Mouse (Mus musculus): ENCODE results near the gene Itgb3bp.

Itgb3bp gene

DNA sequence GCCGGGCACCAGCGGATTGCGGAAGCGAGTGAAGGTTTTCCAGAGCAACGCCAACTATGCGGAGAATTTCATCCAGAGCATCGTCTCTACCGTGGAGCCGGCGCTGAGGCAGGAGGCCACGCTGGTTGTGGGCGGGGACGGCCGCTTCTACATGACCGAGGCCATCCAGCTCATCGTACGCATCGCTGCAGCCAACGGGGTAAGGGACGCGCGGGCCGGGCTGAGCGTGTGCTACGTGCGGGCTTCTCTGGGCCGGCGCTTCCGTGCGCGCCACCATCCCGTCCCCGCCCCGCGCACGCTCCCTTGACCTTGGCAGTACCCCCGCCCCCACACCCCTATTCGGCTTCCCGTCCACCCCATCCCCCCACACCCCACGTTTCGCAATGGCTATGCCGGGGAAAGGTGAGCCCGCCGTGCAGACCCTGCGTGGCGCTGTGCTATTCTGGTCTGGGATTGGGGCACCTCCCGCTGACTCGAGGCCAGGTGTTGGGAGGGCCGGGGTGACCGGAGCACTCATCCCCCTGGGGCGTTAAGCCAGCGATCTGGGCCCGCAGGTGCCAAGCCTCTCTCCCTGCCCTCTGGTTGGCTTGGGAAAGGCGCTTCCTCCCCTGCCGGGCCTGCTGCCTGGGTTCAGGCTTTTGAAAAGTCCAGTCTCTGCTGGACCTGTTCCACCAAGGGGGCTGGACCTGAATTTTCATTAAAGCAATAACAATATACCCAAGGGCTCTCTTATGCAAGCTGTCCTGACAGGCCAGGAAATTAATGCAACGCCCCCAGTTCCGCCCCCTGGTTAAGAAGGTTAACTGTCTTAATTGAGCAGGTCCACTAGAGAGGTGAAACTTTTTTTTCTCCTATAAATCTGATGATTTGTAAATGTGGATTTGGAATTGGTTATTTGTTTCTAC is at the start of gene Itgb3bp:
Gene Itgb3bp (minus strand): TSS at position 201 of the 905 bp plus-strand sequence.
- peak; percentile 88 for DNase-seq

DNA sequence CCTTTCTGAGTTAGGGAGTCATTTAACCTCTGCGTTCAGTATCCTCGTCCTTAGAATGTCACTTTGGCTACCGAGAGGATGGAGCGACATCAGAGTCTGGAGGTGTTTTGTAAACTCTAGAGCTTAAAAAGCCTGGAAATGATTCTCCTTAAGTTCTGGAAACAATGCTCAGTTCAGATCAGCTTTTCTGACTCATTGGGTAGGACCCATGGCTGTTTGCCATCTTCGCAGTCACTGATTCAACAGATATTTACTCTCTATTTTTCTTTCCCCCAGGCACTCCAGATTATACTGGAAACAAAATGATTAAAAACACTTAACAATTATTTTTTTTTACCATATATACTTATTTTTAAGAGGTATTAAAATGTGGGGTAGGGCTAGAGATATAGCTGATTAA is 49.7 kb upstream of the Itgb3bp start:
- DNase-seq: no peak

DNA sequence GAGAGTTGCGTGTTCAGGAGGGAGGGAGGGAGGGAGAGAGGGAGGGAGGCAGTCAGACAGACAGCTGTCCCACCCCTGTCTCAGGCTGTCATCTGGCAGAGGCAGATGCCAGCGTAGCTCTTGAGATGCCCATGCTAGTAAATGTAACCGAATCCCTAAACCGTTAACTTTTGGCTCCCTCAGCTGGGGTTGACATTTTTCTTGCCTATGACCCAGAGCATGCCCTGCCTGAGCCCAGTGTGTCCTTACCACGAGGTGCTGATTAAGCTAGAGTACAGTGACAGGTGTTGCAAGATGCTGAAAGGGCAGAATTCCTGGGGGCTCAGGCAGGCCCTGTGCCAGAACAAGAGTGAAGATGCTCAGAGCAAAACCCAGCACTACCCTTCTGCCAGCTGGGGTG is 44.8 kb upstream of the Itgb3bp start:
- peak; percentile 7 for DNase-seq

DNA sequence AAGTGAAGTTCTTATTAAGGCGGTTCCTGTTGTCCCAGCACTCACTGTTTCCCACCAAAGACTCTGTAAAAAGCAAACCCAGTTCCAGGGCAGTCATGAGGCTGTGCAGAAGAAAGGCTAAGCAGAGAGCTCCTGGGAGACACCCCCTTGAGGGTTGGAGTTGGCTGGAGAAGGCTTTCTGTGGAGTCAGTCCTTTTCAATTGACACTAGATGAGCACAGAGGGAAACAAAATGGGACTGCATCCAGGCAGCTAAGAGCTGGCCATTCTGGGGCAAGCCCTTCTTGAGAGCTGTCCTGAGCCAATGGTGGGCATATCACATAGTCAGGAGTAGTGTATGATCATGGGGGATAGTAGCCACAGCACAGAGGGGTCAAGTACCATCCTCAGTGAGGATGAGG is 44.3 kb upstream of the Itgb3bp start:
- DNase-seq: peak; percentile 31

DNA sequence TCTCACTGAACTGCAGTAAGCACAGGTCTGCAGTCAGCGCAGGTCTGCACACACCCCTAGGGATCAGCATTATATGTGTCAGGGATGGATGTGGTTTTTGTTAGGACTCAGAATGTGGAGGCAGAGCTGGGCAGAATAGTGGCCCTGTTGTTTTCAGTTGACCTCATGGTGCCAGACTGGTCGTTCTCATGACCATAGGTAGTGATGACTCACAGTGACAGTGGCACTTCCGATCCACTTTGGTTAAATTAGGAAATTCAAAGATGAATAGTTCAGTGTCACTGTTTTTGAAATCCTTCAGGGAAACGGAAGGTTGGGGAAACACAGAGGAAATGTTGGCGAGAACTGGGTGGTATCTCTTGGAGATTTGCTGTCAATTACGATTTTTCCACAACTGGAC is 43.3 kb upstream of the Itgb3bp start:
- no peak for DNase-seq

DNA sequence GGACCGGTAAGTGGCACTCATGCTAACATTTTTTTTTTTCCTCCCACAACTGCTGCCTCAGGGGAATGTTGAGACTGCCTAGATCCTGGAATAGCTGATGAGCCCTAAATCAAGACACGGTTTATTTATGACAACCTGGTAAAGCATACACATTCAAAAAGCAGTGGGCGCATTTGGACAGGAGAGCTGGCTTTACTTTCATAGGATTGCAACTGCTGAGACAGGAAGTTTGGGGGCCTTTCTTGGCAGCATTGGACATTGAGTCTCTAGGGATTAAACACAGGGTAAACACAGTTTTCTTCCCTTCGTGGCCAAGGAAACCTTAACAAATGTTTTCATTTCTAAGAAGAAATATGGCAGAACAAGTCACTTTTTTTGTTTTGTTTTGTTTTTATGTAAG is 40.5 kb upstream of the Itgb3bp start:
- no peak for DNase-seq

DNA sequence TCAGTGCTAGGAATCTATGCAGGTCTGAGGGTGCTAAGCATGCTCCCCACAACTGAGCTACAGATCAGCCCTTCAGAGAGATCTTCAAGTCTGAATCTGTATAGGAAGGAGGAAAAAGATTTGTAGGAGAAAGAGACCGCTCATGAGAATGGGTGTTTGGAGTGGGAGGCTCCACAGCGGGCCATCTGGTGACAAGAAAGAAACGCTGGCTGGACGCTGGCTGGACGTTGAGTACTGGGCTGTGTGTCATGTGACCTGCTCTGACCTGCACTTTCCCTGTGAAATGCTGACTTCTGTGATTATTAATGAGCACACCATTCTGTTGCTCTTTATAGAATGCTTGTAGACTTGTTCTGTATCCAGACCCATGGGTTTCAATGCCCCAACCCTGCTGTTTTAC is 39.7 kb upstream of the Itgb3bp start:
- DNase-seq: no peak

DNA sequence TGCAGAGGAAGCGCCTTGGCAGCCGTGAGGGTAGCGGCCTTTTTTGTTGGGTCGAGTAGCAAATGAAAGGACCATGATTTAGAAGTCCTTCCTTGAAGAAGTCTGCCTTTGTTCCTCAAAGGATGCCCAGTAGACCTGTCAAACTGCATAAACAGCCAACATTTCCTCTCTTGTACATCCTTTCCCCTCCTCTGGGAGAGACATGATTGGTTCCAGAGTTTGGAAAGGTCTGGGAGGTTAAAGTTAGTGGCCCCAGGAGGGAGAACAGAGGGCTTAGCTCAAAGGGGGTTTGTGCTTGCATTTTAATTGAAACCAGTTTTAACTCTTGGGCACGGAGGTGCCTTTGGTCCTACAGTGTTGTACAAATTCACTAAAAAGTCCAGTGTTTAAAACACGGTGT is 36.9 kb upstream of the Itgb3bp start:
- DNase-seq: no peak

DNA sequence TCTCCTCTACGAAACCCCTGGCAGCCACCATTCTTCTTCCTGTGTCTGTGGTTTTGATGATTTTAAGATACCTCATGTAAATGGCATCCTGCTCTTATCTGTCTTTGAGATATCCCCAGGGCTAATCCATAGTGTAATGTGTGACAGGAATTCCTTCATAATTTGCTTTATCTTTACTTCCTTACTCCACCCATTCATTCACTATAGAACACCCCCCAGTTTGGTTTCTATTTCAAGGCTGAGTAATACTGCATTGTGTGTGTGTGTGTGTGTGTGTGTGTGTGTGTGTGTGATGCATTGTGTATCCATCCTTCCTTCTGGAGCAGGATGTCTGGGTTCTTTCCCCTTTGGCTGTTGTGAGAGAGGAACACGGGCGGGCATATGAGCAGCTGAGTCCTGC is 29.7 kb upstream of the Itgb3bp start:
- DNase-seq: no peak

DNA sequence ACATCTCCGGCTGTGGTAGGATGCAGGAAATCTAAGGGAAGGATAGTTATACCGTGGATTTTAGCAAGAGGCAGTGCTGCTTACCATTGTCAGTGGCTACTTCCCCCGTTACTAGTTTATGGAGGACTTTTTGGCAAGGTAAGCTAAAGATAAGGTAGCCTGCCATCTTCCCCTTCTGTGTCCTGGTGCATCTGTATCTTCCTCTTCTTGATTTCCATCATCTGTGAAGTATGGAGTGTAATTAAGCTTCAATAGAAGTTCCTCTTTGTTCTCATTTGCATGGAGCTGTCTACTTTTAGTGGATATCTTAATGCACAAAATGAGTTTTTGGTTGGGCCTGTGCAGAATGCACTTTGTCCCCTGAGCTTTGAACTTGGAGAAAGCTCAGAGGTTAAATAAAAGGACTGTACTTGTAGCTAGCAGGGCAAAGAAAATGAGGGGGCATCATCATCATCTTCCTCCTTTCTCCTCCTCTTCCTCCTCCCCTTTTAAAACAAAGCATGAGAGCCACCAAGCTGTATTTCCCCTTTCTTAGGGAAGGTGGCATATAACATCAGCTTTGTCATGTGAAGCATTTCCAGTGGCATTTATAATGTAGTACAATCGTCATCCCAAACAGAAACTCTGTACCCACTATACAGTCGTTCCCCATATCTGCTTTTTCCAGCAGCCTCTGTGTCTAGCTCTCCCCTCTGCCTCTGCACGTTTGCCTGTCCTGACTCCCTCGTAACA is 28.6 kb upstream of the Itgb3bp start:
- DNase-seq: no peak

DNA sequence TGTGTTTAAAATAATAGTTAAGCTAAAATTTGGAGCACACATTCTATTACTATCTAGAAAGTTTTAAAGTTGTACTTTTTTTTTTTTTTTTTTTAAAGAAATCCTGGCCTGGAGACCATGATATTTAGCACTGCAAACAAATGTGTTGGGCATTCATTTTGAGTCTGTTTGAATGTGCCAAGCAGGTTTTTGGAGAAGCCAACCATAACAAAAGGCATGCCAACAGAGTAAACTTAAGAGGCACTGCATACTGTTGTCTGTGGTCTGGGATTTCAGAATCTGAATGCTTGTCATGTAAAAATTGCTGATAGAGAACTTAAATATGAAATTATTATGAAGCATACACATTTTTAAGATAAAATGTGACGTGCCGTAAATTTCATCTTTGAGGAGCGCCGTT is 27.6 kb upstream of the Itgb3bp start:
- no peak for DNase-seq

DNA sequence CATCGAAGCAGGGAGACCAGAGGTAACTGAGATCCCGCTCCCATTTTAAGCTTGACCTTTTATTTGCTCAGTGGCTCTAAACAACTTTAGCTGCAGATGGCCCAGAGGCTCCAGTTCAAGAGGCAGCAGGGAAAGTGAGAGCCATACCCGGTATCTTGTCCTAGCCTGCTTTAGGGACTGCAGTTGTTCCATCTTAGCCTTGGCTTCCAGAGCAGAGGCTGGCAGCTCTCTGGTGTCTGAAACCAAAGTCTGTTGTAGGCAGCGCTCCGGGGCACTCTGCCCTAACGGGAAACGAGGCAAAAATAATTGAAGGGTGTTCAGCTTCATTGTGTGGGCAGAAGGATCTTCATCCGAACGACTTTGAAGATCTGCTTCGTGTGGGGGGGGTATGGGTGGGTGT is 25.8 kb upstream of the Itgb3bp start:
- DNase-seq: no peak

DNA sequence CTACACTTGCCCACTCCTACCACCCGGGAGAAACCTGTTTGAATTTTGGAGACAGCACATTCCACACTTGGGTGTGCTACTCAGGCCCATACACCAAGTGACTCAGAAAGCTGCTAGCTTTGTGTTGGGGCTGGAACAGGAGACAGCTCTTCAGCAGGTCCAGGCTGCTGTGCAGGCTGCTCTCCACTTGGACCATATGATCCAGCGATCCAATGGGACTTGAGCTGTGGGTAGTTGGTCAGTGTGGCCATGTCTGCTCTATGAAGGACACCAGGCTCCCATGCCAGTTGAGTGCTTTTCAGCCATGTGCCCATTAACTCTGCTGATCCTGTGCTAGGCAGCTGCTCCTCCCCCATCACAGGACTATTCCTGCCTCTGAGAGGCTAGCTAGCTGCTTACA is 24.3 kb upstream of the Itgb3bp start:
- no peak for DNase-seq

DNA sequence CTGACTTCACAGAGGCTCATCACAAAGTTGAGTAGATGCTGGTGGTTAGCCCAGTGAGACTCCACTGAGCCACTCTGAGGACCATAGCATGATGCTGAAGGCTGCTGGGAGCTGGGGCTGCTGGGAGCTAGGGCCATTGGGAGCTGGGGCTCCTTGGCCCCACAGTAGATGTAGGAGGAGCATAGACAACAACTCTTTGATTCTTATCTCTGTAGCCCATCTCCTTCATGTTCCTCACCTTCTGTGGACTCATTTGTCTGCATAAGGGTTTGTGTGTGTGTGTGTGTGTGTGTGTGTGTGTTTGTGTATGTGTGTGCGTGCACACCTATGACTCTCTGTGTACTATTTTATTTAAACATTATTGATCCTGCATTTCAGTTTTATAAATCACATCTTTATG is 18.3 kb upstream of the Itgb3bp start:
- DNase-seq: no peak

DNA sequence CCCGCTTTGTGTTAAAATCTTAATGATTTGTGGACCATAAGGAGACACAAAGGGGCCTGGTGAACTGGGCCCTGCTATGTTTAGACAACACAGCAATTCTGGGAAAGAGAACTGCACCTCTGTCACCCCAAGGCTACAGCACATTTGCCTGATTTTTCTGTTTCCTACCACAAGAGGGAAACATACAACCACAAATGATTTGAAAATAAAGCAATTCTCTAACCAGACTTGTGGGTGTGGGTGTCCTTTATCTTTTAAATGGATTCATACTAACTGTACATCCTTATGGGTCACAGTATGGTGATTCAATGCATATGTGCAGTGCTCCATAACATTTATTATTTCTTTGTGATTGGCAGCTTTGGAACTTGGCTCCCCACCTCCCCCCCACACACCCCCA is 17.6 kb upstream of the Itgb3bp start:
- DNase-seq: no peak

DNA sequence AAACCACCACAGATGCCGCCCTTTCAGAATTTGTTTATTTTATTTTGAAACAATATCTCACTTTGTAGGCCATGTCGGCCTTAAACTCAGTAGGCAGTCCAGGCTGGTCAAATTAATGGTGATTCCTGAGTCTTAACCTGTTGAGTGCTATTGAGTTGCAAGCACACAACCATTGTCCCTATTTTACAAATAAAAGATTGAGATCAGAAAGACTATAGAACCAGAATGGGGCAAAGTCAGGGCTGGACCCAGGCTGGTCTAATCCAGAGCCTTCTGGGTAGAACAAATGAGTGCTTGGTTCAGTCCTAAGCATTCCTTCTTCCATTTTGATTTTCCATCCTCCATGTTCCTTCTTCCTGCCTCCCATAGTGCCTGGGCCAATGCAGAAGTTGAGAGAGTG is 16.9 kb upstream of the Itgb3bp start:
- DNase-seq: no peak

DNA sequence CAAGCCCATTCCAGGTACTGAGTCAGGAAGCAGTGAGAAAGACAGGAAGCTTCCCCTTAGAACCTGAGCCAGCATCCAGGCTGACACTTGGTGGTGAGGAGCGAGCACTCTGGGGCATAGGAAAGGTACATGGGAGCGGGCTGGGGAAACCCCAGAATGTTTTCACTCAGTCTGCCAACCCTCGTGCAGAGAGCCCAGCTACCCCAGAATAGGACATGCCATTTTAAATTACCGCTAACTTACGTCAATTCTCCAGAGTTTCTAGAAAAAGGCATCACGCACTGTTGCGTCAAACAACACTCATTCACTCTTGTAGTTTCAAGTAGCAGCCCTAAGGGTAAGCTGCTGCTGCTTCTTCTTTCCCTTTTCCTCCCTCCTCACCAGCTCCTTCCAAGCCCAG is 15.4 kb upstream of the Itgb3bp start:
- no peak for DNase-seq

DNA sequence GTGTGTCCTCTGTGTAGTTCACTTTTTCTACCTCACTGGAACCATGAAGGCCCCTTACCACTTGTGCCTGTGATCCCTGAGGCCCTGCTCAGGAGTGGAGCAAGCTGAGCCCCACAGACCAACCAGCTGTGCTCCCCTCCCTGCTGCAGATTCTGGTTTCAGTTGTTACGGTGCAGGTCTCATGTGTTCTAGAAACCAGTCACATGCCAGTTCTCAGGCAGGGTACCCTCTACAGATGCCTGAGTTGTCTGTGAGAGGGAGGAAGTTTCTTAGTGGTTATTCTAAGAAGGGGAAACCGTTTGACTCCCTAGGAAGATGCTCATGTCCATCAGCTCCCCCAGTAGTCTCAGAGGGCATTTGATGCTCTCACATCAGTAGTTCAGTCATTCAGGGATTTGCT is 15.0 kb upstream of the Itgb3bp start:
- no peak for DNase-seq

DNA sequence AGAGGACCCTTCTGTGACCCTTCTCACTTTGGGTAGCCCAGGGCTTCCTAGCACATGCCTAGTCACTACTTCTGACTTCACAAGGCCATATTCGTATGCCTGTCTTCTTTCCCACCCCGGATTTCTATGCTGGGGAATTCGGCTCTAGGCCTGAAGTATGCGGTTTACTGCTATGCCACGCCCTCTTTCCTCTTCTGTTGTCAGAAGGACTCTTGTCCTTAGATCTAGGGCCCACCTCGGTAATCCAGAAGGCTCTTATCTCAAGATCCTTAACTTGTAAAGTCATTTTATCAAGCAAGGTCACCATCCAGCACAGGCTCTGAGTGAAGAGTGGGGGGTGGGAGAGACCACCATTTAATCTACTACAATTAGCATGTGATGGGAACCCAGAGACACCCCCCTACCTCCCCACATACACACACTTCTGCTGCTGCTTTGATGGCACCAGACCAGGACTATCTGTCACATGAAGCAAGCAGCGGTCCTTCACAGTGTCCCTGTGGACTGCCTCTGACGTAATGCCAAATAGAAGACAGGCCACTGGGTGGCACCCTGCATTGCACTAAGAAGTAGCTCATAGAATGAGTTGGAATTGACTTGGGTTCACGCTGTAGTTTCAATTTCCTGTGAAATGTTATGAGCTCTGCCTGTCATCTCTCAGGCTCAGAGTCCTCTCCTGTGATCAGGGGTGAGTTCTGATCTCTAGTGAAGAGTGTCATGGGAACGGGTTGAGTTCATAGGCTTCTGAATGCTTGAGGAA is 12.2 kb upstream of the Itgb3bp start:
- DNase-seq: no peak

DNA sequence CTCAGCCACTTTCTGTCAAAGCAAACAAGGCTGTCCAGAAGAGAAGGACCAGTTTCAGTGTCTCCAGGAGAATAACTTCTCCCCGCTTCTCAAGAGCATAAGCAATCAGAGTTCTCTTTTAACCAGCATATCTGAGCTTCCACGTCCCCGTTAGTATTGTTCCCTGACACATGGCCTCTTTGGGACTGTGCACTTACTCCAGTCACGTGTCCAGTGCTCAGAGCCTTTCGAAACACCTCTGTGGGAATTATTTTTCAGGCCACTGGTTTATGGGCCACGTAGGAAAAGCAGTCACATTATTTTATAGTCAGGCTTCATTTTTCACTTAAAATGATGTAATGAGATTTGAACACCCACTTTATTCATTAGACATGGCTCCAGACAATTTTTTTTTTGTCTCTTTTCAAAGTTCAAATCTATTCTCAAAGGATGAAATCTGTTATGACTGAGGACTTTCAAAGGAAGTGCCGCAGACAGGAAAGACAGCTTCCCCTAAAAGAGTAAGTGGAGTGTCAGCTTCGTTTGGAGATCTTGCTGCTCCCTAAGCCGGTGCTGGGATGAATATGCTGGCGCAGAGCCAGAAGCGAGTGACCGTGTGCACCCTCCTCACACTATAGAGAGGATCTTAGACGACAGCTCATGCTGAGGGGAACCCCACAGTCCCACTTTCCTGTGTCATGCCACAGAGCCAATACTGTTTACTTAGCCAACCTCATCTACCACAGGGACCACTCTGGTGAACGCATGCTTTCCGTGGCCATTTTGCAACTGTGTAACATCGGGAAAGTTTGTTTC is 10.3 kb upstream of the Itgb3bp start:
- DNase-seq: no peak

DNA sequence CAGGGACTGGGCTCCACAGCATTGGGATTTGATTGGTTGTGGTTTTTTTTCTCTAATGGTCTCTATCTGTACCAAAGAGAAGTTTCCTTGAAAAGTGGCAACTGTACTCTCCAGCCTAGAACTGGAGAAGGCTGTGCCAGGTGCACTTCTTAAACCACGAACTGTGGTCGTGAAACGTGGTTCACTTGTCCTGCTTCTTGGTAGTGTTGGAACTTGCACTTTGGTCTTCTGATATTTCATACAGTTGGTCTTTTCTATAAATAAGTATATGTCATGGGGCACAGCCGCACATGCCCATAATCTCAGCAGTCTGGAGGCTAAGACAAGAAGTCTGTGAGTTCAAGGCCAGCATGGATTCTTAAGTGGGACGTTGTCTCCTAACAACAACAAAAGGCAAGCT is 6.7 kb upstream of the Itgb3bp start:
- DNase-seq: no peak

DNA sequence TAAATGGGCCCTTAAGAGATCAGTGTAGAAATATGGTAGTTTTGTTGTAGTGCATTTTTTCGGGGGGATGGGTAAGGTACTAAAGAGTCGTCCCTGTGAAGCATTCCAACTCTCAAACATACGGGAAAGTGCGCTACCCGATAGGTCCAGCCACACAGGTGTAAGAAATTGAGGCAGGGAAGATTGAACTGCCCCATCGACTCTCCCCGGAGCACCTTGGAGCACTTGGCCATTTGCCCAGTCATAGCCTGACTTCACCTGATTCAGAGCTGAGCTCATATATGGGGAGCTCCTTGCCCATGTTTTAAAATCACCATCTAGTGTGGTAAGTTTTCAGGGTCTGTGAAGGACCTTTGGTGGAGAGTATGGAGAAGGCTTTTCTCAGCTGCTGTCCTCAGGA is 5.2 kb upstream of the Itgb3bp start:
- DNase-seq: no peak

DNA sequence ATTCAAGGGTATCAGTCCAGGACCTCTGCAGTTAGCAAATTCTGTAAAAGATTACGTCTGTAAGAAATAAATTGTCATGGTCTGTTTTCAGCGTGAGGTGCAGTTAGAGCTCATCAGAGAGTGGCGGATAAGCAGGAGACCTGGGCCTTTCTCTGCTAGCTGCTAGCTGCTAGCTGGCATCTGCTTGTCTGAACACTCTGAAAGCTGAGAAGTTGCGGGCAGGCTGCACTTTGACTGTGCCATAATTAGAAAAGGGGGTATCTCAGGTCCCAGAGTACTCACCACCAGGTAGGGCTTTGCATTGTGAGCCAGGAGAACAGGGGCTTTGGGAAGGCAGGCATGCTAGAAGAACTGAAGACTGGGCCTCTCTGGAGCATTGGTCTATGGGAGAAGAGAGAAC is 2.2 kb upstream of the Itgb3bp start:
- DNase-seq: no peak
